Mouse (Mus musculus): ENCODE results near the gene Sik3. TPM values are rescaled to one million over a fixed set of nuclear protein-coding genes. Genes with fewer than 3 reads are reported as not detected.

Gene Sik3
- polyA plus RNA-seq, 1 experiment, result 29.4 TPM

- Histone ChIP-seq H3K4me3 (no peak overlapping the region), H3K36me3 (ENCODE audit: control insufficient read depth, insufficient read depth) (peaks cover 3% of the 10 kb centered on the region), H3K27me3 (ENCODE audit: control insufficient read depth, insufficient read depth, insufficient read length) (no peaks in the 10 kb centered on the region), H3K4me2 (ENCODE audit: low read depth) (no peak overlapping the region), H3ac (ENCODE audit: control insufficient read depth, insufficient read length) (no peak overlapping the region), H3K79me2 (ENCODE audit: control insufficient read depth, insufficient read depth) (no peaks in the 10 kb centered on the region)
- TF ChIP-seq SRF (IDR thresholded peaks at IDR 0.05; ENCODE audit: control insufficient read depth, insufficient read length, low read depth), result no peak
- no peak for TF ChIP-seq POLR2AphosphoS2 (IDR thresholded peaks at IDR 0.05; ENCODE audit: insufficient read length, low read depth)
- no peak for TF ChIP-seq POLR2A (IDR thresholded peaks at IDR 0.05; ENCODE audit: insufficient read length, low read depth)
- no peak for TF ChIP-seq USF1 (IDR thresholded peaks at IDR 0.05; ENCODE audit: low read depth)
- TF ChIP-seq MYOG (IDR thresholded peaks at IDR 0.05; ENCODE audit: control insufficient read depth in 1 of 3, insufficient read depth in 1 of 3, insufficient read length in 2 of 3, low read depth in 2 of 3), result no peak
- TF ChIP-seq TCF3 (IDR thresholded peaks at IDR 0.05; ENCODE audit: insufficient read length, low read depth), result no peak
- TF ChIP-seq TCF12 (IDR thresholded peaks at IDR 0.05; ENCODE audit: insufficient read depth, poor library complexity, severe bottlenecking), result no peak
- TF ChIP-seq REST (IDR thresholded peaks at IDR 0.05; ENCODE audit: insufficient read depth, insufficient read length), result no peak
- no peak for TF ChIP-seq MAX (IDR thresholded peaks at IDR 0.05; ENCODE audit: low read depth)
- TF ChIP-seq E2F4 (IDR thresholded peaks at IDR 0.05; ENCODE audit: insufficient read depth), result no peak
- no peak for TF ChIP-seq CEBPB (IDR thresholded peaks at IDR 0.05; ENCODE audit: insufficient read depth, poor library complexity, severe bottlenecking)
- TF ChIP-seq MYOD1 (IDR thresholded peaks at IDR 0.05; ENCODE audit: control insufficient read depth in 1 of 3, insufficient read length in 2 of 3, low read depth in 2 of 3), result no peak
Measured at GRCm38 (mm10) chr9:46158273-46158813, 145.7 kb downstream of the Sik3 start.

GRCm38 (mm10) chr9:46163430-46163829 lies 150.8 kb downstream of the Sik3 start:
- Histone ChIP-seq H3K27me3 (ENCODE audit: control insufficient read depth, insufficient read depth, insufficient read length) (no peaks in the 10 kb centered on the region), H3K4me3 (no peak overlapping the region), H3ac (ENCODE audit: control insufficient read depth, insufficient read length) (no peak overlapping the region), H3K79me2 (ENCODE audit: control insufficient read depth, insufficient read depth) (no peaks in the 10 kb centered on the region), H3K36me3 (ENCODE audit: control insufficient read depth, insufficient read depth) (peaks cover 1% of the 10 kb centered on the region), H3K4me2 (ENCODE audit: low read depth) (no peak overlapping the region)
- TF ChIP-seq TCF3 (IDR thresholded peaks at IDR 0.05; ENCODE audit: insufficient read length, low read depth) (no peak), REST (IDR thresholded peaks at IDR 0.05; ENCODE audit: insufficient read depth, insufficient read length) (no peak), MYOD1 (IDR thresholded peaks at IDR 0.05; ENCODE audit: control insufficient read depth in 1 of 3, insufficient read length in 2 of 3, low read depth in 2 of 3) (no peak), MYOG (IDR thresholded peaks at IDR 0.05; ENCODE audit: control insufficient read depth in 1 of 3, insufficient read depth in 1 of 3, insufficient read length in 2 of 3, low read depth in 2 of 3) (no peak), MAX (IDR thresholded peaks at IDR 0.05; ENCODE audit: low read depth) (no peak), SRF (IDR thresholded peaks at IDR 0.05; ENCODE audit: control insufficient read depth, insufficient read length, low read depth) (no peak), CEBPB (IDR thresholded peaks at IDR 0.05; ENCODE audit: insufficient read depth, poor library complexity, severe bottlenecking) (no peak), E2F4 (IDR thresholded peaks at IDR 0.05; ENCODE audit: insufficient read depth) (no peak), USF1 (IDR thresholded peaks at IDR 0.05; ENCODE audit: low read depth) (no peak)

- Histone ChIP-seq H3K27me3 (ENCODE audit: control insufficient read depth, insufficient read depth, insufficient read length) (no peaks in the 10 kb centered on the region), H3K4me3 (no peak overlapping the region), H3K79me2 (ENCODE audit: control insufficient read depth, insufficient read depth) (no peaks in the 10 kb centered on the region), H3ac (ENCODE audit: control insufficient read depth, insufficient read length) (no peak overlapping the region), H3K36me3 (ENCODE audit: control insufficient read depth, insufficient read depth) (no peaks in the 10 kb centered on the region), H3K4me2 (ENCODE audit: low read depth) (no peak overlapping the region)
- TF ChIP-seq SRF (IDR thresholded peaks at IDR 0.05; ENCODE audit: control insufficient read depth, insufficient read length, low read depth) (no peak), REST (IDR thresholded peaks at IDR 0.05; ENCODE audit: insufficient read depth, insufficient read length) (no peak), TCF12 (IDR thresholded peaks at IDR 0.05; ENCODE audit: insufficient read depth, poor library complexity, severe bottlenecking) (no peak)
Measured at GRCm38 (mm10) chr9:46168802-46169201, 156.2 kb downstream of the Sik3 start.

GRCm38 (mm10) chr9:46172251-46172650 lies 159.6 kb downstream of the Sik3 start:
- Histone ChIP-seq H3K36me3 (ENCODE audit: control insufficient read depth, insufficient read depth) (no peaks in the 10 kb centered on the region), H3K4me2 (ENCODE audit: low read depth) (no peak overlapping the region)
- TF ChIP-seq POLR2AphosphoS2 (IDR thresholded peaks at IDR 0.05; ENCODE audit: insufficient read length, low read depth) (no peak), MYOD1 (IDR thresholded peaks at IDR 0.05; ENCODE audit: control insufficient read depth in 1 of 3, insufficient read length in 2 of 3, low read depth in 2 of 3) (no peak), E2F4 (IDR thresholded peaks at IDR 0.05; ENCODE audit: insufficient read depth) (no peak), POLR2A (IDR thresholded peaks at IDR 0.05; ENCODE audit: insufficient read length, low read depth) (no peak), TCF12 (IDR thresholded peaks at IDR 0.05; ENCODE audit: insufficient read depth, poor library complexity, severe bottlenecking) (no peak), TCF3 (IDR thresholded peaks at IDR 0.05; ENCODE audit: insufficient read length, low read depth) (no peak), MYOG (IDR thresholded peaks at IDR 0.05; ENCODE audit: control insufficient read depth in 1 of 3, insufficient read depth in 1 of 3, insufficient read length in 2 of 3, low read depth in 2 of 3) (no peak), REST (IDR thresholded peaks at IDR 0.05; ENCODE audit: insufficient read depth, insufficient read length) (no peak), MAX (IDR thresholded peaks at IDR 0.05; ENCODE audit: low read depth) (no peak), USF1 (IDR thresholded peaks at IDR 0.05; ENCODE audit: low read depth) (no peak), SRF (IDR thresholded peaks at IDR 0.05; ENCODE audit: control insufficient read depth, insufficient read length, low read depth) (no peak), CEBPB (IDR thresholded peaks at IDR 0.05; ENCODE audit: insufficient read depth, poor library complexity, severe bottlenecking) (no peak)

GRCm38 (mm10) chr9:46172953-46173352 lies 160.3 kb downstream of the Sik3 start:
- Histone ChIP-seq H3K4me2 (ENCODE audit: low read depth) (peak overlapping the region; percentile 6), H3ac (ENCODE audit: control insufficient read depth, insufficient read length) (no peak overlapping the region), H3K27me3 (ENCODE audit: control insufficient read depth, insufficient read depth, insufficient read length) (no peaks in the 10 kb centered on the region), H3K79me2 (ENCODE audit: control insufficient read depth, insufficient read depth) (no peaks in the 10 kb centered on the region), H3K4me3 (no peak overlapping the region), H3K36me3 (ENCODE audit: control insufficient read depth, insufficient read depth) (no peaks in the 10 kb centered on the region)
- TF ChIP-seq SRF (IDR thresholded peaks at IDR 0.05; ENCODE audit: control insufficient read depth, insufficient read length, low read depth) (no peak), POLR2AphosphoS2 (IDR thresholded peaks at IDR 0.05; ENCODE audit: insufficient read length, low read depth) (no peak), MAX (IDR thresholded peaks at IDR 0.05; ENCODE audit: low read depth) (no peak), TCF12 (IDR thresholded peaks at IDR 0.05; ENCODE audit: insufficient read depth, poor library complexity, severe bottlenecking) (no peak), MYOG (IDR thresholded peaks at IDR 0.05; ENCODE audit: control insufficient read depth in 1 of 3, insufficient read depth in 1 of 3, insufficient read length in 2 of 3, low read depth in 2 of 3) (no peak), REST (IDR thresholded peaks at IDR 0.05; ENCODE audit: insufficient read depth, insufficient read length) (no peak), CEBPB (IDR thresholded peaks at IDR 0.05; ENCODE audit: insufficient read depth, poor library complexity, severe bottlenecking) (no peak), E2F4 (IDR thresholded peaks at IDR 0.05; ENCODE audit: insufficient read depth) (no peak), USF1 (IDR thresholded peaks at IDR 0.05; ENCODE audit: low read depth) (no peak), POLR2A (IDR thresholded peaks at IDR 0.05; ENCODE audit: insufficient read length, low read depth) (no peak), TCF3 (IDR thresholded peaks at IDR 0.05; ENCODE audit: insufficient read length, low read depth) (no peak), MYOD1 (IDR thresholded peaks at IDR 0.05; ENCODE audit: control insufficient read depth in 1 of 3, insufficient read length in 2 of 3, low read depth in 2 of 3) (no peak)

More at GRCm38 (mm10) chr9:46172251-46172650, 159.6 kb downstream of the Sik3 start:
- H3K79me2 ChIP-seq (ENCODE audit: control insufficient read depth, insufficient read depth), result no peaks in the 10 kb centered on the region
- no peaks in the 10 kb centered on the region for H3K27me3 ChIP-seq (ENCODE audit: control insufficient read depth, insufficient read depth, insufficient read length)
- no peak overlapping the region for H3ac ChIP-seq (ENCODE audit: control insufficient read depth, insufficient read length)
- H3K4me3 ChIP-seq, result no peak overlapping the region
